ENCODE assay signal across 8 mouse cellular contexts in the genomic region with DNA sequence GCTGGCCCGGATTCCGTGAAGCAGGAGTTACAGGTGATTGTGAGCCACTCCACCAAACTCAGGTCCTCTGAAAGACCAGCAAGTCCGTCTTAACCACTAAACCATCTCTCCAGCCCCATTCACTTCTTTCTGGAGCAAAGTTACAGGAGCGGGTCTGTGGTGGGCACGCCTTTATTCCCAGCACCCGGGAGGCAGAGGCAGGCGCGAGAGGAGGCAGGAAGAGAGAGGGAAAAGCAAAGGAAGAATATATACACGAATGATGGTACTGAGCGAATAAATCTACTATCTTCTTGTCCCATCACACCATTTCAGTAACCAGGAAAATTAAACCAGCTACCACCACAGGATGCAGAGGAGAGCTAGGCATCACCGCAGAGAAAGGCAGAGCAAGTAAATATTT. TPM values are rescaled to one million over a fixed set of nuclear protein-coding genes. Genes with fewer than 3 reads are reported as not detected.
DNase-seq lines count a peak whose midpoint lies in the region; ATAC-seq and TF ChIP-seq lines count a peak whose summit lies in the region.

No protein-coding gene starts in this region.

- H3K9ac ChIP-seq in forebrain, postnatal 0 days: peak overlapping the region; percentile 79
- H3K9ac ChIP-seq in midbrain, embryonic 11.5 days (ENCODE audit: low read length): peak overlapping the region; percentile 86

- H3K27me3 ChIP-seq in kidney, adult 2 months (replicated peaks; ENCODE audit: control insufficient read depth, insufficient read depth, low read length): no peaks in the 10 kb centered on the region
- H3K27me3 ChIP-seq in forebrain, postnatal 0 days (ENCODE audit: insufficient read depth, low read length): no peaks in the 10 kb centered on the region
- no peaks in the 10 kb centered on the region for H3K27me3 ChIP-seq in midbrain, embryonic 11.5 days (ENCODE audit: control insufficient read depth, insufficient read depth, low read length)

- no peak for TF ChIP-seq POLR2A in kidney, adult 2 months (IDR thresholded peaks at IDR 0.05; ENCODE audit: low read depth, low read length)

- peak overlapping the region; percentile 72 for H3K27ac ChIP-seq in kidney, adult 2 months (ENCODE audit: insufficient read depth, low read depth, low read length)
- H3K27ac ChIP-seq in forebrain, postnatal 0 days (ENCODE audit: low read depth, low read length): peak overlapping the region; percentile 80
- H3K27ac ChIP-seq in midbrain, embryonic 11.5 days (ENCODE audit: low read depth, low read length): no peak overlapping the region

- DNase-seq in kidney, adult 2 months: no peak
- DNase-seq in kidney, adult 9 months: no peak
- peak; percentile 64 for DNase-seq in R1 (ENCODE audit: low read depth, low spot score)
- no peak for DNase-seq in forebrain, postnatal 0 days
- DNase-seq in midbrain, embryonic 11.5 days (ENCODE audit: low spot score, missing footprints): peak; percentile 87
- DNase-seq in adrenal gland, adult 8-10 months: no peak
- DNase-seq in ovary, postnatal 14 days (ENCODE audit: low spot score): no peak
- no peak for DNase-seq in urinary bladder, postnatal 36 days (ENCODE audit: low spot score in 2 of 2)

- no peaks in the 10 kb centered on the region for H3K9me3 ChIP-seq in forebrain, postnatal 0 days (ENCODE audit: low read length)
- no peaks in the 10 kb centered on the region for H3K9me3 ChIP-seq in midbrain, embryonic 11.5 days (ENCODE audit: control insufficient read depth, low read length)

- H3K4me2 ChIP-seq in forebrain, postnatal 0 days (ENCODE audit: low read depth): peak overlapping the region; percentile 83
- H3K4me2 ChIP-seq in midbrain, embryonic 11.5 days: peak overlapping the region; percentile 70

- 0 out of 2 replicates have a peak, but pooled peaks cover 4% of the 10 kb centered on the region for H3K36me3 ChIP-seq in kidney, adult 2 months (ENCODE audit: control insufficient read depth, insufficient read depth, low read length)
- H3K36me3 ChIP-seq in forebrain, postnatal 0 days (ENCODE audit: insufficient read depth): peaks cover 21% of the 10 kb centered on the region
- H3K36me3 ChIP-seq in midbrain, embryonic 11.5 days (ENCODE audit: control insufficient read depth, insufficient read depth, low read length): peaks cover 10% of the 10 kb centered on the region

- H3K4me3 ChIP-seq in kidney, adult 2 months (ENCODE audit: insufficient read depth, low read depth, low read length): peak overlapping the region; percentile 78
- H3K4me3 ChIP-seq in forebrain, postnatal 0 days (ENCODE audit: low read depth, low read length): peak overlapping the region; percentile 64
- H3K4me3 ChIP-seq in midbrain, embryonic 11.5 days (ENCODE audit: low read depth, low read length): peak overlapping the region; percentile 73

- TF ChIP-seq CTCF in kidney, adult 2 months (conservative IDR thresholded peaks at IDR 0.05; ENCODE audit: insufficient read depth, insufficient read length, low read depth, low read length): no peak
- no peak for TF ChIP-seq CTCF in forebrain, postnatal 0 days (IDR thresholded peaks at IDR 0.05; ENCODE audit: low read depth)

- H3K4me1 ChIP-seq in kidney, adult 2 months (ENCODE audit: control insufficient read depth, insufficient read depth, low read length): peaks cover 2% of the 10 kb centered on the region; the same call in 1 of the 2 replicates
- H3K4me1 ChIP-seq in forebrain, postnatal 0 days (ENCODE audit: insufficient read depth): peaks cover 11% of the 10 kb centered on the region
- H3K4me1 ChIP-seq in midbrain, embryonic 11.5 days (ENCODE audit: control insufficient read depth, insufficient read depth, low read length): peaks cover 17% of the 10 kb centered on the region

- 3% methylated on average over 11 of the region's 11 CpGs for WGBS in kidney, adult 2 months
- 8% methylated on average over 11 of the region's 11 CpGs for WGBS in forebrain, postnatal 0 days
- 6% methylated on average over 11 of the region's 11 CpGs for WGBS in midbrain, embryonic 11.5 days

- no peak for ATAC-seq in forebrain, postnatal 0 days
- no peak for ATAC-seq in midbrain, embryonic 11.5 days (ENCODE audit: low FRiP score)

RNA-seq across cellular contexts. Expression of gene Taf8, which starts 0.6 kb away (rescaled TPM):
- 22.9 and 23.7 TPM in 2 replicates for polyA plus RNA-seq in kidney, adult 2 months (2012; rRNA removed)
- total RNA-seq in forebrain, postnatal 0 days (2014; rRNA removed): 17.4 and 17.9 TPM in 2 replicates
- 8.8 and 10.8 TPM in 2 replicates for polyA plus RNA-seq in forebrain, postnatal 0 days (2015; fragmentation: Nextera tagmentation; extraction: Ambion mirVana)
- 25.5 TPM in 2 replicates for polyA plus RNA-seq in midbrain, embryonic 11.5 days (2014; fragmentation: Nextera tagmentation; extraction: Ambion mirVana)
- 10 to 100 TPM; 22.8 to 29.9 (median 25.9) TPM for total RNA-seq in adrenal gland, adult 8-10 months (2022)

RNA-seq across cellular contexts. Expression of gene Ccnd3, which starts 3.3 kb away (rescaled TPM):
- polyA plus RNA-seq in kidney, adult 2 months (2012; rRNA removed): 148 and 152 TPM in 2 replicates
- total RNA-seq in forebrain, postnatal 0 days (2014; rRNA removed): 26.3 and 42.6 TPM in 2 replicates
- 54.0 and 59.6 TPM in 2 replicates for polyA plus RNA-seq in forebrain, postnatal 0 days (2015; fragmentation: Nextera tagmentation; extraction: Ambion mirVana)
- polyA plus RNA-seq in midbrain, embryonic 11.5 days (2014; fragmentation: Nextera tagmentation; extraction: Ambion mirVana): 175 and 194 TPM in 2 replicates
- 100 to 1,000 TPM; 350 to 623 (median 446) TPM for total RNA-seq in adrenal gland, adult 8-10 months (2022)

Comparison
In these comparisons a context has a peak if more than half of its experiments do, and no peak if none do; other contexts are left out.
1. DNase-seq: peak in R1 (single experiment) and midbrain, embryonic 11.5 days (single experiment); none in kidney, adult 2 months (single experiment), kidney, adult 9 months (single experiment), forebrain, postnatal 0 days (single experiment), adrenal gland, adult 8-10 months (single experiment), ovary, postnatal 14 days (single experiment) and urinary bladder, postnatal 36 days (0 of 2).
2. Peak in every context shown above with its lines, with median percentiles within 50 percentile points of each other: H3K4me3 ChIP-seq.